Mouse (Mus musculus) C2C12 (cell line): ENCODE data around the gene Polr2e.
A peak's percentile ranks its signal among the peaks of the same experiment; 100 is the strongest.

ENCODE experiments used
- CEBPB ChIP-seq: IDR thresholded peaks from one replicate; pipeline ENCODE4 v1.6.1; 2011; ENCODE audit warnings: low read depth, mild to moderate bottlenecking, control low read depth, moderate library complexity
- CTCF ChIP-seq: IDR thresholded peaks from one replicate; pipeline ENCODE4 v1.5.1; 2011; ENCODE audit not compliant: control insufficient read depth, insufficient read depth, insufficient read length
- FOSL1 ChIP-seq: IDR thresholded peaks from one replicate; pipeline ENCODE4 v1.8.0; 2011; ENCODE audit warnings: mild to moderate bottlenecking, low read length; ENCODE audit not compliant: poor library complexity, insufficient read depth, severe bottlenecking
- MAX ChIP-seq: IDR thresholded peaks from one replicate; pipeline ENCODE4 v1.6.1; 2011; ENCODE audit warnings: mild to moderate bottlenecking, control low read depth
- MYOD1 ChIP-seq: IDR thresholded peaks from one replicate; pipeline ENCODE4 v1.6.1; 2011; ENCODE audit warnings: low read depth; ENCODE audit not compliant: control insufficient read depth, insufficient read length
- MYOG ChIP-seq: IDR thresholded peaks from one replicate; pipeline ENCODE4 v1.6.1; 2011; ENCODE audit not compliant: control insufficient read depth, insufficient read length; ENCODE audit errors: extremely low read depth
- USF1 ChIP-seq: IDR thresholded peaks from one replicate; pipeline ENCODE4 v1.6.1; 2011; ENCODE audit warnings: low read depth, mild to moderate bottlenecking, control low read depth, moderate library complexity

DNA sequence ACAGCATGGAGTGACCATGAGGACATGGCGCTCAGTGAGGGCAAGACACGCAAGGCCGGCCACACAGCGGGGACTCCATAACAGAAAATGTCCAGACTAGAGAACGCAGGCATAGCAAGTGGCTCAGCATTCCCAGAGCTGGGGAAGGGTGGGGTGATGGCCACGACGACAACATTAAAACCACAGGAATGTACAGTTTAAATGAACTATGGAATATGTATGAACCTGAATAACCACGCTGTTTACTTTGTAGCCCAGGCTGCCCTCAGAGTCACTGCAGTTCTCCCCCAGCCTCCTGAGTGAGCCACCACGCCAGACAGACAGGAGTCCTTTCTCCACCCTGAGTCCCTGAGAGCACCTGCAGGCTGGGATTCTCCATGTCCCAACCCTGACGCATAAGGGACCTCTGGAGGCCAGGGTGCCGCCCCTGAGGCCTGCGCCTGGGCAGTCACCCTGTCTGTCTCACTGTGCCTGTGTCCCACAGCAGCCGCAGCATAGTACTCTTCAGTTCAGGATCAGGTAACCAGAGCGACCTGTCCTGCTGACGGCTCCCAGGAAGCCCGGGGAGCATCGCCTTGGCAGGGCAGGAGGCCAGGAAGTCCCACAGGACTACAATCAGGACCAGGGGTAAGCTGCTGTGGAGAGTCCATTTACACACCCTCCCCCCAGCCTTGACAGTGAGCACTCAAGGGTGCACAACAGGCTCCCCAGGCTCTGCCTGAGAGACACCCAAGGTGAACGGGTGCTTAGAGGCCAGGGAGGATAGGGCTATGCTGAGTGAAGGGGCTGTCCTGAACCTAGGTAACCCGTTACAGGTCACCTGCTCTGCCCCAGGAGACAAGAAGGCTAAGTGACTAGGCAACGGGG lies 33.3 kb upstream of the Polr2e start:
- TF ChIP-seq CTCF = no peak
- TF ChIP-seq MAX = peak; percentile 63
- no peak for TF ChIP-seq MYOD1
- no peak for TF ChIP-seq USF1
- TF ChIP-seq CEBPB = no peak
- TF ChIP-seq MYOG = no peak
- TF ChIP-seq FOSL1 = no peak
